Mouse (Mus musculus): ENCODE measurements around the gene Ptgfrn.

Ptgfrn gene

GRCm38 (mm10) chr3:101037984-101038545 lies 72.0 kb downstream of the Ptgfrn start:
- no peak for DNase-seq (ENCODE audit: low spot score)

DNA sequence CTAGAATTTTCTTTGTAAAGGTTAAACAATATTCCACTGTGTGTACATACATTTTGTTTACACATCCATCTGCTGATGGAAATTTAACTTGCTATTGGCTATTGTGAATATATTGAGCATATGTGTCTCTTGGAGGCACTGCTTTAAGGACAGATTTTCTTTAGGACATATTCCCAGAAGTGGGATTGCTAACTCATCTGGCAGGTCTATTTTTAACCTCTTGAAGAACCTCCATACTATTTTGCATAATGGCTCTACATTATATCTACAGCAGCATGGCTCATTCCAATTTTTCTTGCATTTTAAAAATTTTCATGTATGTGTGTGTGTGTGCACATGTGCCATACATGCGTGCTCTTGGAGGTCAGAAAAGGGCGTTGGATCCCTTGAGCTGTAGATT lies 74.1 kb downstream of the Ptgfrn start:
- no peak for DNase-seq (ENCODE audit: low spot score)

DNA sequence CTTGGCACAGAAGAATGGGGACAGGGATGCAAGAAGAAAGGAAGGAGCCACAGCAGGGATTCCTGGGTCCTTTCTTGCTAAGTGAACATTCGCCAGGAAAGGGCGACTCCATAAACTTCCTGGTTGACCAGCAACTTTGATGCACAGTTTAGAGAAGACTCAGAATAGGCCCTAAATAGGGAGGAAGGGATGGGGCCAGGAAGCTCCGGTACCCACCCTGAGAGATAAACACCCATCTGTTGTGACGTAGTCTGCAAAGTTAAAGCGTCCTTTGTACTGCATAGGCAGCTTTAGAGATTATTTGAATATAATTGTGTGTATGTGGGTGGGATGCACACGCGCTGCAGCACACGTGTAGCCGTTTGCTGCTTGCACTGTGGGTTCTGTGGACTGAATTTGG lies 75.6 kb downstream of the Ptgfrn start:
- DNase-seq (ENCODE audit: low spot score), result no peak

- no peak for DNase-seq (ENCODE audit: low spot score)
These were observed 76.4 kb downstream of the Ptgfrn start for GRCm38 (mm10) chr3:101033644-101034043.

- no peak for DNase-seq (ENCODE audit: low spot score)
These were observed 78.5 kb downstream of the Ptgfrn start for GRCm38 (mm10) chr3:101031456-101032142.

- DNase-seq (ENCODE audit: low spot score), result no peak
These were observed 79.4 kb downstream of the Ptgfrn start for GRCm38 (mm10) chr3:101030630-101031029.

- no peak for DNase-seq (ENCODE audit: low spot score)
These were observed 80.7 kb downstream of the Ptgfrn start, which contains the start of gene Cd101 for GRCm38 (mm10) chr3:101029339-101029738. Gene Cd101, minus strand, starts transcription at chr3:101029556.

GRCm38 (mm10) chr3:101026741-101027140 lies 83.3 kb downstream of the Ptgfrn start:
- no peak for DNase-seq (ENCODE audit: low spot score)

- no peak for DNase-seq (ENCODE audit: low spot score)
These were observed 87.1 kb downstream of the Ptgfrn start for GRCm38 (mm10) chr3:101022967-101023366.

GRCm38 (mm10) chr3:101021481-101022051 lies 88.5 kb downstream of the Ptgfrn start:
- DNase-seq (ENCODE audit: low spot score), result no peak

GRCm38 (mm10) chr3:101021073-101021472 lies 89.0 kb downstream of the Ptgfrn start:
- DNase-seq (ENCODE audit: low spot score), result no peak

GRCm38 (mm10) chr3:101018494-101018893 lies 91.6 kb downstream of the Ptgfrn start:
- no peak for DNase-seq (ENCODE audit: low spot score)

- DNase-seq (ENCODE audit: low spot score), result no peak
These were observed 94.0 kb downstream of the Ptgfrn start for GRCm38 (mm10) chr3:101016050-101016449.

DNA sequence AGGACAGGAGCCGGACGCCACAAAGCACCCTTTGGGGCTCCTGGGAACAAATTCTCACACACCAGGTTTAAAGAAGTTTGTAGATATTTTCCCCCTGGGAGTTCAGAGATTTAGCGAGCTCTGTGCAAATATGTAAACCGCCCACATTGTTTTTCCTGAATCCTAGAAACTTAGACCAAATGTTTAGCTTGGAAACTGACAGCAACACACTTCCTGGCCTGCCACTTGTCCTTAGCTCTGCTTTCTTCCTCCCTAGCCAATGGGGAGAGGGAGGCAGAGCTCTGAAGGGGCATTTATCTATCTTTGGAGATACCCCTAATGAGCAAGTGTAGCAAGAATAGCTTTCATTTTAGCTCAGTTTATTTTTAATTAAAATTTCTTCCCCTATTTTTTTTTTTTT lies 94.8 kb downstream of the Ptgfrn start:
- DNase-seq (ENCODE audit: low spot score), result no peak

GRCm38 (mm10) chr3:101013536-101013935 lies 96.5 kb downstream of the Ptgfrn start:
- DNase-seq (ENCODE audit: low spot score), result no peak

GRCm38 (mm10) chr3:101013005-101013404 lies 97.1 kb downstream of the Ptgfrn start:
- no peak for DNase-seq (ENCODE audit: low spot score)

DNA sequence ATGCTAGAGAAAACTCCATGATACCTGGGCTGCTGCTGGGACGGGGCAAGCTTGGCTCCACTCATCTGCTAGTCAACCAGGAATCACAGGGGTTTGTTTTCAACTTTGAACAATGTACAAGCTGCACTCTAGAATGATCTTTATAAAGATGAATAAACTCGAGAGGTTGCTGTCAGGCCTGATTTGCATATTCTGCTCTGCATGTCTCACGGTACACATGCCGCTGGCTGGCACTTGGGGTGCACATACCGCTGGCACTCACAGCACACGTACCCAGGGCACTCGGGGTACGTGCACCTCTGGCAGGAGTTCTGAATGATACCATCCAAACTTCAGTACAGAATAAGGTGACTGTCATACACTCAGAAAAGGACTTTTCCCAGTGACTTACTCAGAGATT lies 97.5 kb downstream of the Ptgfrn start:
- no peak for DNase-seq (ENCODE audit: low spot score)

DNA sequence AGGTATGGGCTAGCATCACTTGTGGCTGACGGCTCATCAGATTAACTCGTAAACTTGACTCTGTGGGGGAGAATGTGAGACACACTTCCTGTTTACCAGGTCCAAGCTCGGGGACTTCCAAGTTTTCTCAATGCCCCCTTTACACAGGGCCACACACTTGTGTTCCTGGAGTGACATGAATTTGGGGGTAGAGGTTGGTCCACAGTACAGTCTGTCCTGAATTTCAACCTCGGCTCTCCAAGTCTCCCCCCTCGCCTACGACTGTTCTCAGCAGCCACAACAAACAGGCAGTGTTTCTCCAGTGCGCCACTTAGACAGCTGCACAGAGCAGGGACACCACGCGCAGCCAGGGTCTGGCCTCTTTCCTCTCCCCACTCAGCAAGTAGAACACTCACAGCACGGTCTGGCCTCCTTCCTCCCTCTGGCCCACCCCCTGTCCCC lies 97.9 kb downstream of the Ptgfrn start:
- no peak for DNase-seq (ENCODE audit: low spot score)

DNA sequence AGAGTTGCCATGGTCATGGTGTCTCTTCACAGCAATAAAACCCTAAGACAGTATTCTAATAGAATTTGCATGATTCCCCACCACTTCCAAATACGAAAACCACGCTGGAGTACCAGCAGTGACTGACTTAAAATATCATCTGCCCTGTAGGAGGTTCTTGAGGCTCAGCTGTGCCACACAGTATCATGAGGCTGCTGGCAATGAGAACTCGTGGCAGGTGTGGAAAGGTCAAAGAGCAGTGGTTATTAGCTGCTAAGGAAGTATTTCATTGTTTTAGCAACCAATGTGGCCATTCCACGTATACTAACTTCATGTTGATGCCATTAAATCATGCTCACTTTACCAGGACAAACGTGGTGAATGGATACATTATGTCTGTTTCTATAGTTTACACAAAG lies 98.9 kb downstream of the Ptgfrn start:
- DNase-seq (ENCODE audit: low spot score), result no peak

- no peak for DNase-seq (ENCODE audit: low spot score)
These were observed 99.4 kb downstream of the Ptgfrn start for GRCm38 (mm10) chr3:101010589-101011202.

DNA sequence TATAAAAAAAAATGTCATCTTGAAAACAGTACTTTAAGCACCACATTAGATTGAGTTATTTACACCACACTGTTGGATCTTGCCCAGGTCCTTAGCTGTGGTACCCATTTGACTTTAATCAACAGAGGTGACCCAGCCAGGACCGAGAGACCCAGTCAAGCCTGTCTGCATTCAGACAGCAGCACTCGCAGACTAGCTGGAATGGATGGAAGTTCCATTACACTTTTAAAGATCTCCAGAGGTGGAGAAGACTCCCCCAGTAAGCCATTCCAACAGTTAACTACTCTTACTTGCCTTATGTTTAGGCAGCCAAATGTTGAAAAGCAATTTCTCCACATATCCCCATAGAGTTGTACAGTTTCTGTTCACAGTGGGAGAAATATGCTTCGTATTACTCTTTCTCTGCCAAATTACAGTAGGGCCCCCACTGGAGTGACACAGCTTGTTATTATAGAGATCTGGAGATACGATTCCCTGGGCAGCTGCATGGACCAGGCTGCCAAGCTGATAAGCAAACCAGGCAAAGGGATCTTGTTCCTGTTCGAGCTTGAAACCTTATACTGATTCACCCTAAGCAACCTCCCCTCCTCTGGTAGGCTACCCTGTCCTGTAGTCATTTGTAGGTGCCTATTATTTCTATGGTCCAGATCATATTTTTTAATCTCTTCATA lies 102.8 kb downstream of the Ptgfrn start:
- DNase-seq (ENCODE audit: low spot score), result no peak

DNA sequence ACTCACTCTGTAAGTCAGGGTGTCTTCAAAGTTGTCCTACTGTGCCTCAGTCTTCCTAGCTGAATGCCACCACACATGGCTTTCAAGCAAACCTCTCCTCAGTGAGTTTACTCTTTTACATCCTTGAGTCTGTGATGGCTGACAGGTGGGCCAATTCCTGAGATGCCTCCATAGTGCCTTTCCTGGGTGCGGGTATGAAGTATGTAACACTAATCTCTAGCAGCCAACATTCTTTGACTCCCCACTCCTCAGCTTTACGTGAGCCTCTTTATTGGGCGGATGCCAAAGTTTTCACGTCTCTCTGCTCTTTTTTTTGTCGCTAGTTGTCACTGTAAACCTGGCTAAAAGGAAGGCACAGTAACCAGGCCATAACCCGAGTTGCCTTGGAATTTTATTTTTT lies 104.7 kb downstream of the Ptgfrn start:
- no peak for DNase-seq (ENCODE audit: low spot score)
